Mouse (Mus musculus): Measurements from ENCODE around the gene Pomt1. TPM values are rescaled to one million over a fixed set of nuclear protein-coding genes. Genes with fewer than 3 reads are reported as not detected.
A peak's percentile ranks its signal among the peaks of the same experiment; 100 is the strongest.

Gene Pomt1
- polyA plus RNA-seq, 1 experiment from 2014 or later = 34.1 TPM

DNA sequence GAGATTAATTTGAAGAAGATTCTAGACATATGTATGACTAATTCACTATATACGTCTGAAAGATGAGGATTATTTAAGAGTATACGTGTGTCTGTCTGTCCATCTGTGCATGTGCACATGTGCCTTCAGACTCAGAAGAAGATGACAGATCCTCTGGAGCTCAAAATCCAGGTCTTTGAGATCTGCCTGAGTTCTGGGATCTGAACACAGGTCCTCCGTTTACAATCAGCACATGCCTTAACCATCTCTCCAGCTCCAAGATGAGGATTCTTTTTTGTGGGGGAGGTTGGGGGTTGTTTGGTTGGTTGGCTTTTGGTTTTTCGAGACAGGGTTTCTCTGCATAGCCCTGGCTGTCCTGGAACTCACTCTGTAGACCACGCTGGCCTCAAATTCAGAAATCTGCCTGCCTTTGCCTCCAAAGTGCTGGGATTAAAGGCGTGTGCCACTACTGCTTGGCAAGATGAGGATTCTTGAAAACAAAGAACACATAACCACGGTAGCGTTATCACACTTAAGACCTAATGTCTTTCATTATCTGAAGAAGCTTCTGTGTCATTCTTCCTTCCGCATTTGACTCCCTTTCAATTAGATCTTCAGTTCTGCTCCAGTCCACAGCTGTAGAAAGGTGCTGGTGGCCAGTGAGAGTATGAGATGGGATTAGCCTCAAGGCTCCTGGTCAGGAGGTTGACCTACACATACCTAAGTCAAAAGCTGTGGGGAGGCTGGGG, 2.5 kb downstream of the Pomt1 start:
- Histone ChIP-seq H3K9ac (ENCODE audit: low read depth, low read length) (no peak overlapping the region), H3K4me2 (ENCODE audit: low read length) (no peak overlapping the region), H3K9me3 (ENCODE audit: control insufficient read depth, low read length) (no peaks in the 10 kb centered on the region), H3K36me3 (ENCODE audit: control insufficient read depth, insufficient read depth, low read length) (peaks cover 3% of the 10 kb centered on the region), H3K4me1 (ENCODE audit: control insufficient read depth, insufficient read depth, low read depth, low read length) (peaks cover 21% of the 10 kb centered on the region), H3K4me3 (ENCODE audit: low read length) (no peak overlapping the region), H3K27me3 (replicated peaks; ENCODE audit: control insufficient read depth, insufficient read depth, low read length) (no peaks in the 10 kb centered on the region), H3K27ac (ENCODE audit: low read depth, low read length) (no peak overlapping the region)
- 94% methylated on average over 9 of the region's 9 CpGs for WGBS
- ATAC-seq = no peak

GRCm38 (mm10) chr2:32240591-32240990, 4.2 kb downstream of the Pomt1 start:
- Histone ChIP-seq H3K9me3 (ENCODE audit: control insufficient read depth, low read length) (no peaks in the 10 kb centered on the region), H3K27me3 (replicated peaks; ENCODE audit: control insufficient read depth, insufficient read depth, low read length) (no peaks in the 10 kb centered on the region), H3K27ac (ENCODE audit: low read depth, low read length) (no peak overlapping the region), H3K9ac (ENCODE audit: low read depth, low read length) (no peak overlapping the region), H3K36me3 (ENCODE audit: control insufficient read depth, insufficient read depth, low read length) (no peaks in the 10 kb centered on the region; the same call in 1 of the 2 replicates), H3K4me2 (ENCODE audit: low read length) (no peak overlapping the region), H3K4me3 (ENCODE audit: low read length) (no peak overlapping the region), H3K4me1 (ENCODE audit: control insufficient read depth, insufficient read depth, low read depth, low read length) (peaks cover 11% of the 10 kb centered on the region)
- ATAC-seq = no peak
- 83% methylated on average over 5 of the region's 5 CpGs for WGBS

- Histone ChIP-seq H3K9ac (ENCODE audit: low read depth, low read length) (no peak overlapping the region), H3K36me3 (ENCODE audit: control insufficient read depth, insufficient read depth, low read length) (peaks cover 3% of the 10 kb centered on the region; the same call in 1 of the 2 replicates), H3K27me3 (replicated peaks; ENCODE audit: control insufficient read depth, insufficient read depth, low read length) (no peaks in the 10 kb centered on the region), H3K4me2 (ENCODE audit: low read length) (no peak overlapping the region), H3K4me3 (ENCODE audit: low read length) (no peak overlapping the region), H3K4me1 (ENCODE audit: control insufficient read depth, insufficient read depth, low read depth, low read length) (peaks cover 1% of the 10 kb centered on the region), H3K27ac (ENCODE audit: low read depth, low read length) (no peak overlapping the region), H3K9me3 (ENCODE audit: control insufficient read depth, low read length) (no peaks in the 10 kb centered on the region)
- ATAC-seq = no peak
- 90% methylated on average over 4 of the region's 4 CpGs for WGBS
Observed at GRCm38 (mm10) chr2:32242986-32243385, 6.6 kb downstream of the Pomt1 start.

DNA sequence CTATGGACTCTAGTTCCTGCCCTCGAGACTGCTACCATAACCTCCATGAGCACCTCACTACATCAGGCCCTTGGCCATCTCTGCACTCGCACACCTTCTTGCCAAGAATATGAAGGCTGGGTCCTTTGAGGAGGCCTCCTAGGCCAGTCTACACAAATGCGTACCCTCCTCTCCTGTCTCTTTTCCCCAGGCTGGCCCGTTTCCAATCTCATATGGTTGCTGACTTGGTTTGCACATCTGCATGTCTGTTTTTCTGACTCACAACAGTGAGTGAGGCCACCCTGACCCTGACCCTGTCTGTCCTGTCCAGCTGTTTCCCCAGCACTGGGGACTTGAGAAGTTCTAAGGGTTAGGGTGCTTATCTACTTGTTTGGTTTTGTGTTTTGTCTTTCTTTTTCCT, 10.4 kb downstream of the Pomt1 start:
- no peak for ATAC-seq
- Histone ChIP-seq H3K36me3 (ENCODE audit: control insufficient read depth, insufficient read depth, low read length) (peaks cover 15% of the 10 kb centered on the region), H3K4me2 (ENCODE audit: low read length) (no peak overlapping the region), H3K27me3 (replicated peaks; ENCODE audit: control insufficient read depth, insufficient read depth, low read length) (no peaks in the 10 kb centered on the region), H3K9me3 (ENCODE audit: control insufficient read depth, low read length) (no peaks in the 10 kb centered on the region), H3K4me1 (ENCODE audit: control insufficient read depth, insufficient read depth, low read depth, low read length) (no peaks in the 10 kb centered on the region), H3K4me3 (ENCODE audit: low read length) (no peak overlapping the region), H3K27ac (ENCODE audit: low read depth, low read length) (no peak overlapping the region), H3K9ac (ENCODE audit: low read depth, low read length) (no peak overlapping the region)
- 90% methylated on average over 4 of the region's 4 CpGs for WGBS

GRCm38 (mm10) chr2:32248377-32249361, 12.3 kb downstream of the Pomt1 start:
- H3K9ac ChIP-seq (ENCODE audit: low read depth, low read length) = no peak overlapping the region
- peaks cover 22% of the 10 kb centered on the region for H3K36me3 ChIP-seq (ENCODE audit: control insufficient read depth, insufficient read depth, low read length)
- WGBS = 85% methylated on average over 10 of the region's 10 CpGs
- no peak for ATAC-seq
- no peaks in the 10 kb centered on the region for H3K9me3 ChIP-seq (ENCODE audit: control insufficient read depth, low read length)
- no peak overlapping the region for H3K4me3 ChIP-seq (ENCODE audit: low read length)
- no peak overlapping the region for H3K27ac ChIP-seq (ENCODE audit: low read depth, low read length)
- H3K4me2 ChIP-seq (ENCODE audit: low read length) = no peak overlapping the region
- no peaks in the 10 kb centered on the region for H3K4me1 ChIP-seq (ENCODE audit: control insufficient read depth, insufficient read depth, low read depth, low read length)
- H3K27me3 ChIP-seq (replicated peaks; ENCODE audit: control insufficient read depth, insufficient read depth, low read length) = no peaks in the 10 kb centered on the region

GRCm38 (mm10) chr2:32251791-32252527, 15.6 kb downstream of the Pomt1 start:
- Histone ChIP-seq H3K9me3 (ENCODE audit: control insufficient read depth, low read length) (no peaks in the 10 kb centered on the region), H3K36me3 (ENCODE audit: control insufficient read depth, insufficient read depth, low read length) (peaks cover 41% of the 10 kb centered on the region), H3K27me3 (replicated peaks; ENCODE audit: control insufficient read depth, insufficient read depth, low read length) (no peaks in the 10 kb centered on the region), H3K27ac (ENCODE audit: low read depth, low read length) (no peak overlapping the region), H3K4me3 (ENCODE audit: low read length) (no peak overlapping the region), H3K9ac (ENCODE audit: low read depth, low read length) (no peak overlapping the region), H3K4me1 (ENCODE audit: control insufficient read depth, insufficient read depth, low read depth, low read length) (no peaks in the 10 kb centered on the region), H3K4me2 (ENCODE audit: low read length) (no peak overlapping the region)
- 86% methylated on average over 12 of the region's 12 CpGs for WGBS
- ATAC-seq = no peak

- ATAC-seq = no peak
- Histone ChIP-seq H3K4me3 (ENCODE audit: low read length) (no peak overlapping the region), H3K9ac (ENCODE audit: low read depth, low read length) (no peak overlapping the region), H3K4me1 (ENCODE audit: control insufficient read depth, insufficient read depth, low read depth, low read length) (no peaks in the 10 kb centered on the region), H3K27me3 (replicated peaks; ENCODE audit: control insufficient read depth, insufficient read depth, low read length) (no peaks in the 10 kb centered on the region), H3K4me2 (ENCODE audit: low read length) (no peak overlapping the region), H3K9me3 (ENCODE audit: control insufficient read depth, low read length) (no peaks in the 10 kb centered on the region), H3K36me3 (ENCODE audit: control insufficient read depth, insufficient read depth, low read length) (peaks cover 42% of the 10 kb centered on the region), H3K27ac (ENCODE audit: low read depth, low read length) (no peak overlapping the region)
- WGBS = 90% methylated on average over 5 of the region's 5 CpGs
Observed at GRCm38 (mm10) chr2:32252658-32253057, 16.3 kb downstream of the Pomt1 start.

DNA sequence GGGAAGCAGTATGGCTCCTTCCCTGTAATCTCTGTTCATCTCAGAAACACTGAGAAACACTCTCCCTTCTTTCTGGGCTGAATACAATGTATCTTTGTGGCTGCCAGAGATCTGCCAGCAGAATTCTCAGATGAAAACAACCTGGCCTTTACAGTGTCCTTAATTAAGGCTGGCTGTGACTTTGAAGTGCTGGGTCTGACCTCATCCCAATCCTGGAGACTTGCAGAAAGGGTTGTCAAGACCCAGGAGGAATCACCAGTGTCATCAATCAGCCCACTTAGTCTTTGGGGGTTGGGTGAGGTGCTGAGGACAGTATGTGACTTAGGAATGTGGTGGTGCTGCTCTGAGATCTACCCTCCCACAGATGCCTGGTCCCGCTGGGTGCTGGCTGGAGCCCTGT, 17.0 kb downstream of the Pomt1 start:
- 100% methylated on average over 1 of the region's 1 CpGs for WGBS
- no peaks in the 10 kb centered on the region for H3K9me3 ChIP-seq (ENCODE audit: control insufficient read depth, low read length)
- H3K27ac ChIP-seq (ENCODE audit: low read depth, low read length) = no peak overlapping the region
- no peaks in the 10 kb centered on the region for H3K4me1 ChIP-seq (ENCODE audit: control insufficient read depth, insufficient read depth, low read depth, low read length)
- no peak overlapping the region for H3K4me3 ChIP-seq (ENCODE audit: low read length)
- peaks cover 46% of the 10 kb centered on the region for H3K36me3 ChIP-seq (ENCODE audit: control insufficient read depth, insufficient read depth, low read length)
- H3K4me2 ChIP-seq (ENCODE audit: low read length) = no peak overlapping the region
- 0 out of 2 replicates have a peak, but pooled peaks have one; percentile 37 for ATAC-seq
- H3K9ac ChIP-seq (ENCODE audit: low read depth, low read length) = no peak overlapping the region
- no peaks in the 10 kb centered on the region for H3K27me3 ChIP-seq (replicated peaks; ENCODE audit: control insufficient read depth, insufficient read depth, low read length)

All from hindbrain, embryonic 16.5 days (tissue).